Mouse (Mus musculus) cortical plate, adult 2 months (tissue): ENCODE measurements at regions not wholly inside any gene's neighbourhood (a gene's known extent, or its start where the extent isn't known, plus 50 kb on each side); places are given as distances from the start of the nearest gene placed in this dataset.

ENCODE experiments used
- H3K27ac ChIP-seq: fragments of 200-500 bp; 2 replicates; pipeline ENCODE4 v1.5.1; 2012; ENCODE audit warnings: low read length, control low read depth, inconsistent platforms; ENCODE audit not compliant: insufficient read depth
- H3K4me1 ChIP-seq: fragments of 200-500 bp; 2 replicates; pipeline ENCODE4 v1.6.1; 2011; ENCODE audit warnings: low read length; ENCODE audit not compliant: control insufficient read depth, insufficient read depth
- H3K4me3 ChIP-seq: fragments of 200-500 bp; 2 replicates; pipeline ENCODE4 v1.5.1; 2011; ENCODE audit warnings: mild to moderate bottlenecking, low read length, control low read depth; ENCODE audit not compliant: insufficient read depth
- CTCF ChIP-seq: fragments of 200-500 bp; IDR thresholded peaks from 2 replicates; pipeline ENCODE4 v1.5.1; 2011; ENCODE audit warnings: mild to moderate bottlenecking, control low read depth, low read length; ENCODE audit not compliant: insufficient read depth; ENCODE audit errors: extremely low read depth
- POLR2A ChIP-seq: fragments of 200-500 bp; IDR thresholded peaks from 2 replicates; pipeline ENCODE4 v1.6.1; 2011; ENCODE audit warnings: mild to moderate bottlenecking, low read length, control low read depth; ENCODE audit not compliant: insufficient read depth; ENCODE audit errors: extremely low read depth

DNA sequence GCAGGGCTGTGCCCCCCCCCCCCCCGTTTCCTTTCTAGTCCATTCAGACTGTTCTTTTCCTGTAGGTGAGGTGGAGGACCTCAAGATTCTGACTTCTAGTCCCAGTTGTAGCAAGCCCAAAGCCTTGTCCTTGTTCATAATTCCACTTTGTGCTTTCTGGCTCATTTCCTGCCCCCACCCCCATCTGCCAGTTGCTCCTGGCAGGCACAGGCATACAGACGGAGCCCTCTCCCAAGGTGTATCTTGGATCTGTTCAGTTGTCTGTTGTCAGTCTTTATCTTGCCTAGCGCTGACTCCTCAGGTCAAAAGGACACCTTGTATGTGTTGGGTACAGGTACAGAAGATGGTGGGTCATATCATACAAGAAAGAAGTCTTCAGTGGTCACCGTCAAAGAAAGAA, 81.9 kb downstream of the Fam43a start:
- H3K4me1 ChIP-seq, result no peaks in the 10 kb centered on the region
- no peak overlapping the region for H3K27ac ChIP-seq
- TF ChIP-seq POLR2A, result no peak
- no peak for TF ChIP-seq CTCF
- H3K4me3 ChIP-seq, result no peak overlapping the region

DNA sequence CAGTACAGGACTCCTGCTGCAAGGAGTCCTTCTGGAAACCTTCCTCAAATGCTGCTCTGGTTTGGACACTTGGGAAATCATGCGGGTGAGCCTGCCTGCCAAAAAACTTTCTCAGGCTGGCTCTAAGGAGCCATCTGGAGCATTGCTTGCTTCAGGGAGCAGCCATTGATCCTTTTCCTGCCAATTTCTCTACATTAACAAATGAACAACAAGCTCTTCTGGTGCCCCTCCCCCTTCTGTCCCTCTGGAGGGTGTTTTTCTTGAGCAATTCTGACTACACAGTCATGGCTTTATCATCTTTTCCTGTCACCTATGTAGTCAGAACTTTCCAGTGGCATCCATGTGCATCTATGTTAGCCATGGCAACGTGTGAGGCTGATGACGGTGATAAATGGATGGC, 84.5 kb downstream of the Fam43a start:
- TF ChIP-seq CTCF (no peak), POLR2A (no peak)
- Histone ChIP-seq H3K4me1 (no peaks in the 10 kb centered on the region), H3K27ac (no peak overlapping the region), H3K4me3 (no peak overlapping the region)

- Histone ChIP-seq H3K27ac (no peak overlapping the region), H3K4me1 (no peaks in the 10 kb centered on the region), H3K4me3 (no peak overlapping the region)
- TF ChIP-seq CTCF (no peak), POLR2A (no peak)
These were observed 87.0 kb downstream of the Fam43a start for GRCm38 (mm10) chr16:30686536-30686935.

- Histone ChIP-seq H3K4me3 (no peak overlapping the region), H3K4me1 (no peaks in the 10 kb centered on the region), H3K27ac (no peak overlapping the region)
- TF ChIP-seq CTCF (no peak), POLR2A (no peak)
These were observed 87.7 kb downstream of the Fam43a start for GRCm38 (mm10) chr16:30687225-30687624.

- no peaks in the 10 kb centered on the region for H3K4me1 ChIP-seq
- no peak overlapping the region for H3K4me3 ChIP-seq
- no peak overlapping the region for H3K27ac ChIP-seq
- TF ChIP-seq CTCF (no peak), POLR2A (no peak)
These were observed 88.2 kb downstream of the Fam43a start for GRCm38 (mm10) chr16:30687682-30688081.

- TF ChIP-seq POLR2A (no peak), CTCF (no peak)
- H3K4me1 ChIP-seq, result no peaks in the 10 kb centered on the region
- no peak overlapping the region for H3K4me3 ChIP-seq
- no peak overlapping the region for H3K27ac ChIP-seq
These were observed 91.0 kb downstream of the Fam43a start for GRCm38 (mm10) chr16:30690531-30690930.

DNA sequence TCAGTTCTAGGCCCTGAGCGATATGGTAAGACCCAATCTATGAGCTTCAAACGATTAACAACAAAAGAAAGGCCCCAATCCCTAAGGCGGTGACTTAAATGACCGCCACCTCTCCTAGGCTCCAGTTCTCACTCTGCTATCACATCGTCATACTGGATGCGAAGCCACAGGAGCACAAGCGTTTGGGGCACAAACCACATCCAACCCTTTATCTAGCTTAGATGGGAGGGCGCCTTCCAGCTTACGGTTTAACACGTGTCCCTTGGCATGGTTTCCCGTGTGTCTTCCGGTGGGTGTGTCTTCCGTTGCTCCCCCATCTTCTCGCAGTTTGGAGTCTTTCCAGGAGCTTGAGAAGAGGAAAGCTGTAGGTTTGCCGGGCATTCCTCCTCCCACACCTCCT, 92.4 kb downstream of the Fam43a start:
- TF ChIP-seq POLR2A, result no peak
- TF ChIP-seq CTCF, result no peak
- Histone ChIP-seq H3K4me1 (no peaks in the 10 kb centered on the region), H3K27ac (no peak overlapping the region), H3K4me3 (no peak overlapping the region)

DNA sequence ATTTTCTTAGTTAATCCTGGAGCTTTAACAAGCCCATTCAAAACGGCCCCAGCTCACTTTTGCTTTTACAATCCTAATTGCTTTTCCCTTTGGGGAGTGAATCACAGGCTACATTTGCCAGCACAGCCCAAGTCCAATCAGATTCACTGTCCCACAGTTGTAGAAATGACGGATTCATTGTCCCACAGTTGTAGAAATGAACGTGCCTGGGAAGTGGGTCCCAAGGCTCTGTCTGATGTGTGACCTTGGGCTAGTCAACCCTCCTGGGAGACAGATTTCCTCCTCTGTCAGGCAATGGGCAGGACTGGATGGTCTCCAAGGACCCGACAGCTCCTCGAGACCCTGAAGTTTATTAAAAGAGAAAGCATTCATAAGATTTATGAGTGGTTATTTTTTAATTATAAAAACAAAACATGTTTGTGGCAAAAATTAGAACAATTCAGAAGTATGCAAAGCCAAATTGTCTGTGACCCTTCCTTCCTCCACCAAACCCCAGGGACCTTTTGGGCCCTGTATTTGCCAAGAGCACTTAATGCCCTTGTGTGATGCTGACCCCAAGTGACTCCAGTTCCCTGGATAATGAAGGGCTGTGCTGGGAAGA, 93.1 kb downstream of the Fam43a start:
- no peak for TF ChIP-seq CTCF
- no peak for TF ChIP-seq POLR2A
- H3K27ac ChIP-seq, result no peak overlapping the region
- no peak overlapping the region for H3K4me3 ChIP-seq
- H3K4me1 ChIP-seq, result peaks cover 4% of the 10 kb centered on the region

GRCm38 (mm10) chr16:30693206-30693605, 93.7 kb downstream of the Fam43a start:
- Histone ChIP-seq H3K4me1 (peaks cover 6% of the 10 kb centered on the region), H3K4me3 (no peak overlapping the region), H3K27ac (no peak overlapping the region)
- TF ChIP-seq CTCF, result no peak
- TF ChIP-seq POLR2A, result no peak

- TF ChIP-seq POLR2A (no peak), CTCF (no peak)
- Histone ChIP-seq H3K27ac (no peak overlapping the region), H3K4me1 (peaks cover 6% of the 10 kb centered on the region), H3K4me3 (no peak overlapping the region)
These were observed 94.5 kb downstream of the Fam43a start for GRCm38 (mm10) chr16:30693839-30694527.

- TF ChIP-seq POLR2A (no peak), CTCF (no peak)
- H3K4me3 ChIP-seq, result no peak overlapping the region
- H3K4me1 ChIP-seq, result peaks cover 6% of the 10 kb centered on the region
- H3K27ac ChIP-seq, result no peak overlapping the region
These were observed 96.2 kb downstream of the Fam43a start for GRCm38 (mm10) chr16:30695691-30696090.
